Mouse (Mus musculus): ENCODE measurements around the gene Hacd2. TPM values are rescaled to one million over a fixed set of nuclear protein-coding genes. Genes with fewer than 3 reads are reported as not detected.

The Hacd2 gene
- polyA plus RNA-seq, 1 experiment = 36.1 TPM

DNA sequence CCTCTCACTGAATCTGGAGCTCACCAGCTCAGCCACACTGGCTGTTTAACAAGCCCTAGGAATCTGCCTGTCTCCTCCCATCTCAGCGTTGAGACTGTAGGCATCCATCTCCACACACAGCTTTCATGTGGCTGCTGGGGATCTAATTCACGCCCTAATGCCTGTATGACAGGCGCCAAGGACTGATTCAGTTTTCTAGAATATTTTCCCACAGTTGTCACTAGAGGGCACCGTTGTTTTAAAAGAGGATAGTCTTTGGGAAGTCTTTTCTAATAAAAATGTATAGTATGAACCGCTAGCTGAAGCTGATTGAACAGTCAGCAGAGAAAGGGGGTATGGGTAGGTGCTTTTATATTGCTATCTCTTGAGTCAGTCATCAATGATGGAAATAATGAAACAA lies 34.1 kb downstream of the Hacd2 start:
- H3K4me3 ChIP-seq = no peak overlapping the region
- no peak for TF ChIP-seq MAX (IDR thresholded peaks at IDR 0.05; ENCODE audit: low read depth)
- TF ChIP-seq CEBPB (IDR thresholded peaks at IDR 0.05; ENCODE audit: insufficient read depth, poor library complexity, severe bottlenecking) = no peak
- TF ChIP-seq SRF (IDR thresholded peaks at IDR 0.05; ENCODE audit: control insufficient read depth, insufficient read length, low read depth) = no peak
- TF ChIP-seq POLR2AphosphoS2 (IDR thresholded peaks at IDR 0.05; ENCODE audit: insufficient read length, low read depth) = no peak
- no peak for TF ChIP-seq POLR2A (IDR thresholded peaks at IDR 0.05; ENCODE audit: insufficient read length, low read depth)
- no peak for TF ChIP-seq MYOD1 (IDR thresholded peaks at IDR 0.05; ENCODE audit: control insufficient read depth in 1 of 3, insufficient read length in 2 of 3, low read depth in 2 of 3)
- no peak for TF ChIP-seq REST (IDR thresholded peaks at IDR 0.05; ENCODE audit: insufficient read depth, insufficient read length)
- no peak for TF ChIP-seq TCF3 (IDR thresholded peaks at IDR 0.05; ENCODE audit: insufficient read length, low read depth)
- no peak for TF ChIP-seq MYOG (IDR thresholded peaks at IDR 0.05; ENCODE audit: control insufficient read depth in 1 of 3, insufficient read depth in 1 of 3, insufficient read length in 2 of 3, low read depth in 2 of 3)
- no peak for TF ChIP-seq E2F4 (IDR thresholded peaks at IDR 0.05; ENCODE audit: insufficient read depth)
- no peak for TF ChIP-seq TCF12 (IDR thresholded peaks at IDR 0.05; ENCODE audit: insufficient read depth, poor library complexity, severe bottlenecking)

DNA sequence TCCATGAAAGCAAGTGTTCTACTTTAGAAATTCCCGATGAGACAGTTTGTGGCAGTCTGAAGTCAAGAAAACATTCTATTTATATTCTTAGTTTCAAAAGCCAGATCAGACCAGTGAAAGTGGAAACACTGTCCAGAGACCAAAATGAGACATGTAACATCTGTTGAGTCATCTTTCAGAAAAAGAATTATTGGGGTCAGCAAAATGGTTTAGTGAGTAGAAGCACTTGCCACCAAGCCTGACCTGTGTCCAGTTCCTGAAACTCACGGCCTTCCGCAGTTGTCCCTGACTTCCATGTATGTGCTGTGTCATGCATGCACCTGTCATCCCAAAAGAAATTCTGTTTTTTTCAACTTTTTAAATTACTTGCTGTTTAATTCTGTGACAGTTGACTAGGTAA lies 34.6 kb downstream of the Hacd2 start:
- Histone ChIP-seq H3K27me3 (ENCODE audit: control insufficient read depth, insufficient read depth, insufficient read length) (no peaks in the 10 kb centered on the region), H3K4me3 (no peak overlapping the region), H3K4me2 (ENCODE audit: low read depth) (no peak overlapping the region), H3K79me2 (ENCODE audit: control insufficient read depth, insufficient read depth) (no peaks in the 10 kb centered on the region), H3ac (ENCODE audit: control insufficient read depth, insufficient read length) (no peak overlapping the region), H3K36me3 (ENCODE audit: control insufficient read depth, insufficient read depth) (no peaks in the 10 kb centered on the region)
- no peak for TF ChIP-seq SRF (IDR thresholded peaks at IDR 0.05; ENCODE audit: control insufficient read depth, insufficient read length, low read depth)
- TF ChIP-seq MYOD1 (IDR thresholded peaks at IDR 0.05; ENCODE audit: control insufficient read depth in 1 of 3, insufficient read length in 2 of 3, low read depth in 2 of 3) = no peak
- no peak for TF ChIP-seq MYOG (IDR thresholded peaks at IDR 0.05; ENCODE audit: control insufficient read depth in 1 of 3, insufficient read depth in 1 of 3, insufficient read length in 2 of 3, low read depth in 2 of 3)
- no peak for TF ChIP-seq E2F4 (IDR thresholded peaks at IDR 0.05; ENCODE audit: insufficient read depth)

More for the DNA sequence above, 34.1 kb downstream of the Hacd2 start:
- H3K36me3 ChIP-seq (ENCODE audit: control insufficient read depth, insufficient read depth) = no peaks in the 10 kb centered on the region
- H3ac ChIP-seq (ENCODE audit: control insufficient read depth, insufficient read length) = no peak overlapping the region
- H3K4me2 ChIP-seq (ENCODE audit: low read depth) = no peak overlapping the region
- H3K27me3 ChIP-seq (ENCODE audit: control insufficient read depth, insufficient read depth, insufficient read length) = no peaks in the 10 kb centered on the region
- H3K79me2 ChIP-seq (ENCODE audit: control insufficient read depth, insufficient read depth) = no peaks in the 10 kb centered on the region

DNA sequence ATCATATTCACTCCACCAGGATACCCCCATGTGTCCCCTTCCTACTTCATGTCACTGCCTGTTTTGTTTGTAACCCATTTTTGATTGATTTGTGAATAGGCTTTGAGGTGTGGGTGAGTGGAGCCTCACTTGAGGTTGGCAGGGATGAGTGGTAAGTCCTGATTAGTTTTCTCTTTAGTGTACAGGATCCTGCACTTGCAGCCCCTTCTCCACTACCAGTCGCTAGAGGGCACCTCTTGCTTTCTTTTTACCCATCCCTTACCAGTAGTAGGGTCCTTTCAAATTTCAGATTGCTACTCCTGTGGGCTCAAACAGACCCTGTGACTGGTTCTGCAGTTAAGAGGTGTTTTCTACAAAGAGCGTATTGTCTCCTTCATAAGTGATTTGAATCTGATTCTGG lies 38.8 kb downstream of the Hacd2 start:
- Histone ChIP-seq H3K79me2 (ENCODE audit: control insufficient read depth, insufficient read depth) (no peaks in the 10 kb centered on the region), H3ac (ENCODE audit: control insufficient read depth, insufficient read length) (no peak overlapping the region), H3K36me3 (ENCODE audit: control insufficient read depth, insufficient read depth) (peaks cover 4% of the 10 kb centered on the region), H3K4me3 (no peak overlapping the region), H3K4me2 (ENCODE audit: low read depth) (no peak overlapping the region), H3K27me3 (ENCODE audit: control insufficient read depth, insufficient read depth, insufficient read length) (no peaks in the 10 kb centered on the region)
- no peak for TF ChIP-seq MYOG (IDR thresholded peaks at IDR 0.05; ENCODE audit: control insufficient read depth in 1 of 3, insufficient read depth in 1 of 3, insufficient read length in 2 of 3, low read depth in 2 of 3)
- no peak for TF ChIP-seq TCF3 (IDR thresholded peaks at IDR 0.05; ENCODE audit: insufficient read length, low read depth)
- no peak for TF ChIP-seq E2F4 (IDR thresholded peaks at IDR 0.05; ENCODE audit: insufficient read depth)
- no peak for TF ChIP-seq REST (IDR thresholded peaks at IDR 0.05; ENCODE audit: insufficient read depth, insufficient read length)
- TF ChIP-seq SRF (IDR thresholded peaks at IDR 0.05; ENCODE audit: control insufficient read depth, insufficient read length, low read depth) = no peak
- no peak for TF ChIP-seq MYOD1 (IDR thresholded peaks at IDR 0.05; ENCODE audit: control insufficient read depth in 1 of 3, insufficient read length in 2 of 3, low read depth in 2 of 3)
- no peak for TF ChIP-seq TCF12 (IDR thresholded peaks at IDR 0.05; ENCODE audit: insufficient read depth, poor library complexity, severe bottlenecking)
- TF ChIP-seq POLR2A (IDR thresholded peaks at IDR 0.05; ENCODE audit: insufficient read length, low read depth) = no peak
- TF ChIP-seq POLR2AphosphoS2 (IDR thresholded peaks at IDR 0.05; ENCODE audit: insufficient read length, low read depth) = no peak
- TF ChIP-seq USF1 (IDR thresholded peaks at IDR 0.05; ENCODE audit: low read depth) = no peak
- no peak for TF ChIP-seq MAX (IDR thresholded peaks at IDR 0.05; ENCODE audit: low read depth)
- TF ChIP-seq CEBPB (IDR thresholded peaks at IDR 0.05; ENCODE audit: insufficient read depth, poor library complexity, severe bottlenecking) = no peak

DNA sequence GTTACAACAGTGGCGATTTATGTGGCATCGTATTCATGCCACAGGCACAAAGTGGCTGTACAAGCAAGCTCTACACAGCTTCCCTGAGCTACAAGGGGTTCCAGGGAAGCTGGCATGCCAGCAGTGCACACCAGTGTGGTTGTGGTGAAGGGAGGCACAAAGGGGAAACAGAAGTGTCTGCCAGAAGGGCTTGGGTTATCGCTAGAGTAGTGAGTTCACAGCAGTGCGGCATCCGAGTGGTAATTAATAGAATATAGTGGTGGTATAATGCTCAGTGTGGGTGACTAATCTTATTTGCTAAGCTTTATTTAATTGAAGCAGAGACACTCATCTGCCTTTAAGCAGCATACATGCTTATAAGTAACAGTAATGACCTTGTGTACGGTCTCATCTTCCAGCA lies 43.5 kb downstream of the Hacd2 start:
- H3K4me3 ChIP-seq = no peak overlapping the region
- H3K36me3 ChIP-seq (ENCODE audit: control insufficient read depth, insufficient read depth) = peaks cover 4% of the 10 kb centered on the region
- no peaks in the 10 kb centered on the region for H3K79me2 ChIP-seq (ENCODE audit: control insufficient read depth, insufficient read depth)
- TF ChIP-seq SRF (IDR thresholded peaks at IDR 0.05; ENCODE audit: control insufficient read depth, insufficient read length, low read depth) (no peak), USF1 (IDR thresholded peaks at IDR 0.05; ENCODE audit: low read depth) (no peak), MYOG (IDR thresholded peaks at IDR 0.05; ENCODE audit: control insufficient read depth in 1 of 3, insufficient read depth in 1 of 3, insufficient read length in 2 of 3, low read depth in 2 of 3) (no peak), CEBPB (IDR thresholded peaks at IDR 0.05; ENCODE audit: insufficient read depth, poor library complexity, severe bottlenecking) (no peak), MYOD1 (IDR thresholded peaks at IDR 0.05; ENCODE audit: control insufficient read depth in 1 of 3, insufficient read length in 2 of 3, low read depth in 2 of 3) (no peak), E2F4 (IDR thresholded peaks at IDR 0.05; ENCODE audit: insufficient read depth) (no peak), POLR2A (IDR thresholded peaks at IDR 0.05; ENCODE audit: insufficient read length, low read depth) (no peak), REST (IDR thresholded peaks at IDR 0.05; ENCODE audit: insufficient read depth, insufficient read length) (no peak), TCF12 (IDR thresholded peaks at IDR 0.05; ENCODE audit: insufficient read depth, poor library complexity, severe bottlenecking) (no peak), POLR2AphosphoS2 (IDR thresholded peaks at IDR 0.05; ENCODE audit: insufficient read length, low read depth) (no peak)
- no peak overlapping the region for H3K4me2 ChIP-seq (ENCODE audit: low read depth)
- H3ac ChIP-seq (ENCODE audit: control insufficient read depth, insufficient read length) = no peak overlapping the region
- no peaks in the 10 kb centered on the region for H3K27me3 ChIP-seq (ENCODE audit: control insufficient read depth, insufficient read depth, insufficient read length)

DNA sequence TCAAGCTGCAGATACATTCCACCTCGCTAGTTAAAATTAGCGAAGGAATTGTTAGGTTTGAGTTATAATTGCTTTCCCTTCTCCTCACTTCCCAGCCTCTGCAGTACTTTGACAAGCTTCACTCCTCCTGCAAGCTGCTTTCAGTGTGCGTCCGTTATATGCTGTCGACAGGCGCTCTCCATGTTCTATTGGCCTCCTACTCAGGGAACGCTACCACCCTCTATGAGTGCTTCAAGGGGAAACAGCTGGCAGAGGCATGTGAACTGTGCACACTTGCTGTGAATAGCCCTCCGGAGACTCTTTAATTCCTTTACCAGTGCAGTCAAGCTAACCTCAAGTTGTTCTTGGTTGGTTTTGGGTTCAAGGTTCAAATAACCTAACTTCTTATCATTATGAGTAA lies 44.9 kb downstream of the Hacd2 start:
- Histone ChIP-seq H3K36me3 (ENCODE audit: control insufficient read depth, insufficient read depth) (peaks cover 4% of the 10 kb centered on the region), H3K79me2 (ENCODE audit: control insufficient read depth, insufficient read depth) (no peaks in the 10 kb centered on the region), H3ac (ENCODE audit: control insufficient read depth, insufficient read length) (no peak overlapping the region), H3K27me3 (ENCODE audit: control insufficient read depth, insufficient read depth, insufficient read length) (no peaks in the 10 kb centered on the region), H3K4me3 (no peak overlapping the region), H3K4me2 (ENCODE audit: low read depth) (no peak overlapping the region)
- no peak for TF ChIP-seq MYOD1 (IDR thresholded peaks at IDR 0.05; ENCODE audit: control insufficient read depth in 1 of 3, insufficient read length in 2 of 3, low read depth in 2 of 3)
- TF ChIP-seq TCF12 (IDR thresholded peaks at IDR 0.05; ENCODE audit: insufficient read depth, poor library complexity, severe bottlenecking) = no peak
- no peak for TF ChIP-seq USF1 (IDR thresholded peaks at IDR 0.05; ENCODE audit: low read depth)
- no peak for TF ChIP-seq MAX (IDR thresholded peaks at IDR 0.05; ENCODE audit: low read depth)
- no peak for TF ChIP-seq REST (IDR thresholded peaks at IDR 0.05; ENCODE audit: insufficient read depth, insufficient read length)
- TF ChIP-seq TCF3 (IDR thresholded peaks at IDR 0.05; ENCODE audit: insufficient read length, low read depth) = no peak
- TF ChIP-seq CEBPB (IDR thresholded peaks at IDR 0.05; ENCODE audit: insufficient read depth, poor library complexity, severe bottlenecking) = no peak
- no peak for TF ChIP-seq SRF (IDR thresholded peaks at IDR 0.05; ENCODE audit: control insufficient read depth, insufficient read length, low read depth)
- TF ChIP-seq POLR2A (IDR thresholded peaks at IDR 0.05; ENCODE audit: insufficient read length, low read depth) = no peak
- TF ChIP-seq POLR2AphosphoS2 (IDR thresholded peaks at IDR 0.05; ENCODE audit: insufficient read length, low read depth) = no peak
- no peak for TF ChIP-seq E2F4 (IDR thresholded peaks at IDR 0.05; ENCODE audit: insufficient read depth)
